Mouse (Mus musculus) olfactory bulb, adult 2 months (tissue): Measurements from ENCODE around the gene Mical3. TPM values are rescaled to one million over a fixed set of nuclear protein-coding genes. Genes with fewer than 3 reads are reported as not detected.

ENCODE experiments used
- H3K27ac ChIP-seq: fragments of 200-500 bp; 2 replicates; pipeline ENCODE4 v1.5.1; 2012; ENCODE audit warnings: low read depth, low read length; ENCODE audit not compliant: insufficient read depth
- H3K4me1 ChIP-seq: fragments of 200-500 bp; 2 replicates; pipeline ENCODE4 v1.6.1; 2012; ENCODE audit warnings: low read length; ENCODE audit not compliant: control insufficient read depth, insufficient read depth
- H3K4me3 ChIP-seq: fragments of 200-500 bp; 2 replicates; pipeline ENCODE4 v1.5.1; 2012; ENCODE audit warnings: mild to moderate bottlenecking, low read depth, low read length, moderate library complexity; ENCODE audit not compliant: insufficient read depth
- CTCF ChIP-seq: fragments of 200-500 bp; IDR thresholded peaks from 2 replicates; pipeline ENCODE4 v1.5.1; 2012; ENCODE audit warnings: low read depth, mild to moderate bottlenecking, low read length, moderate library complexity; ENCODE audit not compliant: insufficient read depth
- POLR2A ChIP-seq: fragments of 200-500 bp; IDR thresholded peaks from 2 replicates; pipeline ENCODE4 v1.6.1; 2012; ENCODE audit warnings: mild to moderate bottlenecking, low read depth, low read length, moderate library complexity; ENCODE audit not compliant: insufficient read depth
- WGBS: fragments of 180-500 bp; shearing (Covaris S2); methylation state at CpG from one replicate; pipeline ENCODE4 v1.1.7; 2018; 5-methylcytosine and 5-hydroxymethylcytosine counted together
- polyA plus RNA-seq: library from polyadenylated mRNA; stranded (reverse); fragments of >200 nt; gene quantifications from 2 replicates; pipeline ENCODE4 v1.2.4, GENCODE M21; 2012; ENCODE audit warnings: low replicate concordance; ENCODE audit not compliant: missing spikeins, insufficient read depth, insufficient read length

The Mical3 gene
- polyA plus RNA-seq, 1 experiment: 277 TPM

DNA sequence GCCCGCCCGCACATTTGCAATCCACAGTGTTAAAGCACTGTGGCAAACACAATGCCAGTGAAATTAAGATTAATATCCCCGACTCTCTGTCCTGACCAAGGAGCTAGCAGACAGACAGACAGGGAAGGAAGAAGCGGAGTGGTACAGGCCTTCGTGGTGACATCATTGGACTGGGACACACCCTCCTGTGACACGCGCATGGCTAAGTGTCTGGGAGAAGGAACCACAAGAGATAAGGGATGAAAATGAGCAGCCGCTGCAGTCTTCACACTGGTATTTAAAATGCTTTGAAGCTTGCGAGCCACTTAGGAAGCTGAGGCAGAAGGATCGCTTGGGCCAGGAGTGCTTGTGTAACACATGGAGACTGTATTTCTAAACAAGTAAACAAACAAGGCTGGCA, 143.6 kb downstream of the Mical3 start:
- peaks cover 22% of the 10 kb centered on the region for H3K4me1 ChIP-seq
- H3K27ac ChIP-seq: peak overlapping the region; percentile 21; the same call in 1 of the 2 replicates
- 81% methylated on average over 10 of the region's 10 CpGs for WGBS
- no peak overlapping the region for H3K4me3 ChIP-seq
- no peak for TF ChIP-seq CTCF
- no peak for TF ChIP-seq POLR2A

DNA sequence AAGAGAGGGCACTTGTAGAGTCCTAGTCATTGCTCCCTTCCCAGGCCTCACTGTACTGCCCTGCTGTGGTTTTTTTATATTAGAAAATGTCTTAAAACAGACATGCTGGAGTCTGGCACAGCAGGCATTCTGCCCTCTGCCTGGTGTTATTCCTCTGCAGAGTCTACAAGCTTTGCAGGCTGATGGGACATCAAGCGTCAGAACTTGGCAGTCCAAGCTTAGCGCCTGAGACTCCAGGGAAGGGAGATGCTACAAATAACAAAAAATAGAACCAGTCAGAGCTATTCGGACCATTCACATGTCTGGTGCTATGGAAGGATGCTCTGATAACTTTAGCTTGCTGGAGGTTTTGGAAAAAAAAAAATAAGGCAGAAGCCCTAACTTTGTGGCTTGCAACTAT, 144.6 kb downstream of the Mical3 start:
- Histone ChIP-seq H3K4me1 (peaks cover 22% of the 10 kb centered on the region), H3K4me3 (no peak overlapping the region), H3K27ac (no peak overlapping the region; the same call in 1 of the 2 replicates)
- TF ChIP-seq POLR2A (no peak), CTCF (no peak)
- WGBS: 64% methylated on average over 3 of the region's 3 CpGs

DNA sequence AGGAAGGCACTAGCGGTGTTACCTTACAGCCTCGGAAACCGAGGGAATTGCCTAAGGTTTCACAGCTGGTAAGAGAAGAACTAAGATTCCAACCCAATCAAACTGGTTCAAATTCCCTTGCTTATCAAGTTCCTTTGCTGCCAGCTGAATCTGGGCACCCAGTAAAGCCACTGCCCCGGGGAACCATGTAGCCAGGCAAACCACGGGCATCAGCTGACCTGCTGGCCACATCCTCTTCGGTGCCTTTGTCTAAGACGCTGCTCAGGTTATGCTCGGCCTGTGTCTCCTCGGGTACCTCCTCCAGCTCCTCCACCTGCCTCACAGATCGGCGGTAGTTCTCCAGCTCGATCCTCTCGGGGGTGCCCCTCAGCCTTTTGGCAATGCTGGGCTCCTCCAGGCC, 148.5 kb downstream of the Mical3 start:
- no peak for TF ChIP-seq POLR2A
- TF ChIP-seq CTCF: no peak
- no peak overlapping the region for H3K27ac ChIP-seq
- H3K4me1 ChIP-seq: peaks cover 27% of the 10 kb centered on the region
- 94% methylated on average over 13 of the region's 13 CpGs for WGBS
- no peak overlapping the region for H3K4me3 ChIP-seq

DNA sequence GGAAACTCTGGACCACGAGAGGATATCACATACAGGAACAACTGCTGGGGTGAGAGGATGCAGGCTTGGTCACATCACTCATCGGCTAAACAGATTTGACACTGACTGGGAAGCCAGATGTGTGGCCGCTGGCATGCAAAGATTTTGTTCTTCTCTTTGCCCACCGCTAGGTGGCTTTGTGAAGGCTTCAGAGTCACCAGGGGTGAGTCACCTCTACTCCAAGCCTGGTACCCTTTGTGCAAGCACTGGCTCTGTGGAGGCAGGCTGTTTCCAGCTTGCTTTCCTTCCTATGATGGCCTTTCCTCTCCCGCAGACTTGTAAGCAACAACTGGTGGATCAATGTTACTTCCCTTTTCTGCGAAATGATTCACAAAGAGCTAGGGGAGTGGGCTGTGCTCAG, 149.3 kb downstream of the Mical3 start:
- no peak for TF ChIP-seq POLR2A
- TF ChIP-seq CTCF: peak; percentile 58; the same call in 1 of the 2 replicates
- Histone ChIP-seq H3K4me3 (no peak overlapping the region), H3K27ac (no peak overlapping the region), H3K4me1 (peaks cover 26% of the 10 kb centered on the region)
- WGBS: 57% methylated on average over 6 of the region's 6 CpGs

DNA sequence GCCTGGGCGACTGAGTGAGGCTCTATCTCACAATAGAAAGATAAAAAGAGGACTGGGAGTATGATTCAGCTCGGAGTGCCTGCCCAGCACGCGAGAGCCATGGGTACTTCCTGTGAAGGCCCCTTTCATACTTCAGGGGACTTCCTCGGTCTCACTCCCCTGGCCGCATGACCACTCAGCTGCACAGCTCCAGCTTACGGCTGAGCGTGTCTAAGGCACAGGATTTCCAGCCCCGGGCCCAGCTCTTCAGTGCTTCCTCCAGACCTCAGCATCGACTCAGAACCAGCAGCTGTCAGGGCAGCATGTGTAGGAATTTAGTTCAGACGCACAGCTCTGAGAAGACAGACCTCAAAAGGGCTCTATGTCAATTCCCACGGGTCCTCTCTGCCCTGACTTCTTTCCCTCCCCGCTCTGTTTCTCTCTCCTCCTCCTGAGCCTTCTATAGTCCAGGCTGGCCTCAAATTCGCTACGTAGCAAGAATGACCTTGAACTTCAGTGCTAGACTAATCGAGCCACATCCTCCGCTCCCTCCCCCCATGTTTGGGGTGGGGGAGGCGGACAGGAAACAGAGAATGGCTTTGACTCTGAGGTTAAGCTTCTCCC, 152.7 kb downstream of the Mical3 start:
- no peak overlapping the region for H3K4me3 ChIP-seq
- H3K4me1 ChIP-seq: peaks cover 21% of the 10 kb centered on the region
- H3K27ac ChIP-seq: no peak overlapping the region
- 65% methylated on average over 18 of the region's 18 CpGs for WGBS
- no peak for TF ChIP-seq POLR2A
- no peak for TF ChIP-seq CTCF

DNA sequence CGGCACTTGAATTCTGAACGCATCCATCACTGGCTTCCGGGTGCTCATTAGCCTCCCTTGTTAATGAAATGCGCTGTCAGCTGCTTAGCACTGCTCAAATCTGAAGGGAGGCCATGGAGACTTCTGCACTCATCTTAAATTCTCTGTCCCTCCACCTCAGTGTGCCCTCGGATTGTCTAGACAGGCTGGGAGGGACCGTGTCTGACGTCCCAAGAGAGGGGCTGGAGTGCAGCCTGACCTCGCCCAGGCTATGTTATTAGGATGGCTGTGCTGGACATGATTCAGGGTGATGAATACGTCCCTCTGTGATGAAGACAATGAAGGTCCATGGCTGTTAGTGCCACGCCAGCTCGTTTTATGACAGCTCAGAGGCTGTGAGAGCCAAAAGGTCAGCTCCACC, 153.8 kb downstream of the Mical3 start:
- TF ChIP-seq POLR2A (no peak), CTCF (no peak)
- Histone ChIP-seq H3K4me3 (no peak overlapping the region), H3K4me1 (peaks cover 23% of the 10 kb centered on the region), H3K27ac (no peak overlapping the region)
- WGBS: 56% methylated on average over 11 of the region's 11 CpGs

DNA sequence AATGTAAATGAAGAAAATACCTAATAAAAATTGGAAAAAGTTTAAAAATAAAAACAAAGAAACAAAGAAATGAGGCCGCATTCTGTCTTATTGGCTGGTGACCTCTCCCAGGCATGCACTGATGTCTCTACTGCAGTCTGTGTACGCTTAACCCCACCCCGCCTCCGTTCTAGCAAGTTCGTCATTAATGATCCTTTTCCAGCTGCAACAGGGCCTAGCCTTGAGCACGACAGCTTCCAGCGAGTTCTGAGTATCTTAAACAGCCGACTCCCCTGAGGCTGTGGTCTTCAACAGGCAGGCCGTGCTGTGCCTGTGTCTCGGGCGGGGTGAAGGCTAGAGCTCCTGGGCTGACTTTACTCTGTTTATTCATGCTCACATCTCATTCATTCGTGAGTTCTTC, 154.7 kb downstream of the Mical3 start:
- 72% methylated on average over 12 of the region's 12 CpGs for WGBS
- TF ChIP-seq POLR2A: no peak
- no peak for TF ChIP-seq CTCF

DNA sequence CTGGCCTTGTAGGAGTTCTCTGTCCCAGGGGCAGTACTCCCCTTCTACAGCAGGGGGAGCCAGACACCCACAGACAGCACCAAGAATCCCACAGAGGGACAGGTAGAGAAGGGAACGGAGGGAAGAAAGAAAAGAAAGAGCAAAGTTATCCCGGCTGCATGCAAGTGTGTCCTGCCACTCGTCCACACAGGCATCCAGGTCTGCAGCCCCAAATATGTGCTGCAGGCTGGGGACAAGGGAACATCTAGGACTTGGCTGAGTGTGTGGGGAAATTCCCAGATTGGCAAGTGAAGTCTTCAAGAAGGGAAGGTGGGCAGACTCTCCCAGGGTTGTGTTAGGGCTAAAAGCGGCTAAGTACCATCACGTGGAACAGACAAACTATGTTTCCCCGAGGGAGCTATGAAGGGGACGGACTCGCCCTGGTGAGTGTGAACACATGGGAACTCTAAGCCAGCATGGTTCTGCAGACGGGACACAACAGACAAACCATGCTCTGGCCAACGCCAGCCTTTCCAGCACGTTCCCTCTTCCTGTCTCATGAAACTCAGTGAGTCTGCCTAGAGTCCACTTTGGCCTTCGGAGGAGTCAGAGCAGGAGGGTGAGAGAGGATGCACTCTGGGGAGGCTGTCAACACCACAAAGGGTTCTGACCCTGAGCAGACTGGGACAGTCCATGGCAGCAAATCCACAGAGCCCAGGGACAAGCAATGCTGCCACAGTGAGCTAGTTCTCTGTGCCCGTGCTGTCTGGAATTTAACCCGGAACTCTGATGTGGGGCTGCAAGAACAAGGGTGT, 158.8 kb downstream of the Mical3 start:
- Histone ChIP-seq H3K4me1 (peaks cover 12% of the 10 kb centered on the region), H3K4me3 (no peak overlapping the region), H3K27ac (no peak overlapping the region)
- WGBS: 58% methylated on average over 14 of the region's 14 CpGs
- TF ChIP-seq CTCF (peak; percentile 88), POLR2A (no peak)

More for the DNA sequence above, 154.7 kb downstream of the Mical3 start:
- Histone ChIP-seq H3K4me1 (peaks cover 25% of the 10 kb centered on the region), H3K4me3 (no peak overlapping the region), H3K27ac (no peak overlapping the region)

DNA sequence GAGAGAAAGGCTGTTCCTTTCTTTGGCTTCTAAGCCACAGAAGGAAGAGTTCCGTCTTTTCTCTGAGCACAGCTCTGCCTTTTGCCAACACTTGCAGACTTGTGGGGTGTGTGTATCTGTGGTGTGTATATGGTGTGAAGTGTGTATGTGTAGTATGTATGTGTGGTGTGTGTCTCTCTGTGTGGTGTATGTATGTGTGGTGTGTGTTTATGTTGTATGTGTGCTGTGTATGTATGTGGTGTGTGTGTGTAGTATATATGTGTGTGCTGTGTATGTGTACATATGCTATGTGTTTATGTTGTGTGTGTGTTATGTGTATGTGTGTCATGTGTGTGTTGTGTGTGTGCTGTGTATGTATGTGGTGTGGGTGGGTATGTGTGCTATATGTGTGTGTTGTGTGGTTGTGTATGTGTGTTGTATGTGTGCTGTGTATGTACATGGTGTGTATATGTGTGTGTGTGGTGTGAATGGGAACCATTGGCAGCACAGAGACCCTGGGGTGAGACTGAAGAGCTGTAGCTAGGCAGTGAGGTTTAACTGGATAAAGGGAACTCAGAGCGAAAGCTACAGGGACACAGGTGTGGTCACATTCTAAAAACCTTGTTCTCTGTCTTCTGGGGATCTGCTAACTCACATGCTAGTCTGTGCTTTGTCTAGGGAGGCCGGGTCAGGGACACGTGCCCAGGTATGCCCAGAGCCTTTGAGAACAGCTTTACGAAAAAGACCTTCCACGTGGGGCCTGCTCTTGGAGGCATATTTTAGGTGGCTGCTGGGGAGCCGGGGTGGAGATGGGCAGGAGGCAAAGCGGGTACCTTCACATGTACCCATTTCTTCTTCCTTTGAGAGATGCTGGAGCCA, 159.6 kb downstream of the Mical3 start:
- Histone ChIP-seq H3K27ac (no peak overlapping the region), H3K4me1 (peaks cover 7% of the 10 kb centered on the region), H3K4me3 (no peak overlapping the region)
- TF ChIP-seq CTCF: no peak
- no peak for TF ChIP-seq POLR2A
- 66% methylated on average over 8 of the region's 8 CpGs for WGBS
